Mouse (Mus musculus) ES-E14 (cell line): Measurements from ENCODE around the gene Emilin2.

ENCODE experiments used
- HCFC1 ChIP-seq: IDR thresholded peaks from 2 replicates; pipeline ENCODE4 v1.6.1; 2012; ENCODE audit warnings: low read length, inconsistent platforms, borderline replicate concordance; ENCODE audit not compliant: insufficient read depth
- MAFK ChIP-seq: IDR thresholded peaks from 2 replicates; pipeline ENCODE4 v1.6.1; 2014; ENCODE audit warnings: mild to moderate bottlenecking, low read depth, low read length, inconsistent platforms; ENCODE audit not compliant: insufficient read depth
- ZC3H11A ChIP-seq: IDR thresholded peaks from 2 replicates; pipeline ENCODE4 v1.6.1; 2012; ENCODE audit warnings: low read depth, mild to moderate bottlenecking, inconsistent platforms, low read length, borderline replicate concordance

DNA sequence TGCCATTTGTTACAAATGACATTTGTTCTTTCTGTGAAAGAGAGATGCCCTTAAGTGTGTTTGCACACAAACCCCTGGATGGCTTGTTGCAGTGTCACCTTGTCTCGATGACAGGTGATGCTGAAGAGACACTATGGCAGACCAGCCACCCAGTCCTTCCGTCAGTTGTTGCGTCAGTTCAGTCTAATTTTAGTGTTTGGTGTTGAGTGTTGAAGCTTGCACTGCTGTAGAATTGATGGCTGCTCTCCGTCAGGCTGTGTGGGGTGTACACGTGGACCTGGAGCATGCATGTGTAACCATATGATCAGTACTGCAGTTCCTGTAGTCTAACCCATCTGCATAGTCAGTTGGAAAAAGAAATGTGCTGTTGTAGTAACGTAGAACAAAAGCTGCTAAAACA is 62.8 kb downstream of the Emilin2 start:
- no peak for TF ChIP-seq HCFC1
- TF ChIP-seq ZC3H11A = no peak
- no peak for TF ChIP-seq MAFK
